Mouse (Mus musculus) G1E-ER4 (cell line): ENCODE measurements around the gene Rab11fip2. TPM values are rescaled to one million over a fixed set of nuclear protein-coding genes. Genes with fewer than 3 reads are reported as not detected.

Source experiments
- GATA1 ChIP-seq: IDR thresholded peaks from one replicate; pipeline ENCODE4 v1.8.0; 2012; ENCODE audit warnings: low read length, inconsistent platforms
- polyA plus RNA-seq: library from polyadenylated mRNA; stranded (reverse); fragments of >175 nt; gene quantifications from 2 replicates; pipeline ENCODE4 v1.2.3, GENCODE M21; 2012

The Rab11fip2 gene
- polyA plus RNA-seq, 1 experiment, result 1.1 TPM

DNA sequence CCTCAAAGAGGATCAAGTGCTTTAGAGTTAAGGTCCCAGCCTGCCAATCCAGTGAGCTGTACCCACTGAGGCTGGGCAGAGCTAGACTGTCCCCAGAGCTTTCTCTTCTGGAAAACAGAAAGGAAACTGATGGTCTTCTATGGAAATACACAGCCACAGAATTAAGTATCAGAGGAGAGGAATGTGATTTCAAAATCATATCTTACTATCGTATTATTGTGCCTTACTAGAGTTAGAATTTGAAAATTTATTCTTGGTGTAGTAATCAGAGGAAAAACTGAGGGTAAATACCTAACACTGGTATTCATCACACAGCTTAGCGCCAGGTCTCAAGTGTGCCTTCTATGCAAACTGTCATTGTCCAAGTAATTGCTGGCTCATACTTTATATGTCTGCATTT, 54.6 kb downstream of the Rab11fip2 start:
- no peak for TF ChIP-seq GATA1

DNA sequence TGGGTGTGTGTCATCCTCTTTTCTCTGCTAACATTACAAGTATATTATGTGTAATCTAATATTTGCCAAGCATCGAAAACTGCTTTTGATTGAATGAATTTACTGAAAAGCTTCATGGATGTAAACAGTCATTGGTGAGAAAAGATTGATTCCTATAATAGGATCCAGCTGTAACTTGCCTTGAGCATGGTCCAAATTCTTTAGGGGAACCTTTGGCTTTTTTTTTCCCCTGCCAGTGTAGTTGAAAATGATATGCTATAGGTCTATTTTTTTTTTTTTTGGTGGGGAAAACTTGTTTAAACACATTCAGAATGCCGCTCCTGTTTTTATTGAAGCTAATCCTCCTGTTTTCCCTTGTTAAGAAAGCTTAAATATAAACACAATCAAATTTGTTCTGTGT, 55.6 kb downstream of the Rab11fip2 start:
- TF ChIP-seq GATA1, result no peak

DNA sequence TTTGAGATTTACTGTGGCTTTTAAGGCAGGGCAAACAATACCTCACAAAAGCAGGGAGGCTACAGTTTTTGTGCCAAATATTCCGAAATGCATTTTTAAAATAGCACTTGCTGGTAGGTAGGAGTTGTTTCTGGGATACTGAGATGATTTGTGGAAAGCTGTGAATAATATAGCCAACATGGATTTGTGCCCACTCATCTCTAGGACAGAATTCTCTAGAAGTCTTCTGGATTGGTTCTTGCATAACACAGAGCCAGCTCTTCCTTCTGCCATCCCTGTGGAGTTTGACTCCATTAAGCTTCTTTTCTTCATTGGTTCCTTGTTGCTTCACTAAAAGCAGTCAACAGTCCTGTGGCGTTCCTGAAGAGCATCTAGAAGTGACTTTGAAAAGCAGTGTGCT, 58.2 kb downstream of the Rab11fip2 start:
- TF ChIP-seq GATA1, result no peak

DNA sequence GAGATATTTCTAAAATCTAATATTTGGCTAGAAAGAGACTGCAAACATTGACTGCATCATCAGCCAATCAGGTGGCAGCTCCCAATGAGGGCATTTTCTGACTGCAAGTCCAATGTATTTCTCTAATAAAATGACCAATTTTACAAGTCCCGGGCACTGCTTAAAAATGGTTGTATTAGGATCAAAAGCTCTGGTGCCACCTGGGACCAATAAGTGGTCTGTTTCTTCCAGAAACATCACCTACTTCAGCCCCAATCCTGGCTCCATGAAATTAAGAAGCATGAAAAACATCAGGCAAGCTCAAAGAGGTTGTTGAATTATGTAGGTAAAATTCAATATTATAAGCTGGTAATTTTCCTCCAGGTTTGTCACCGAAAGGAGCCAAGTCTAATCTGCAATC, 66.2 kb downstream of the Rab11fip2 start:
- no peak for TF ChIP-seq GATA1

GRCm38 (mm10) chr19:59866666-59867065, 76.8 kb downstream of the Rab11fip2 start:
- TF ChIP-seq GATA1, result no peak

DNA sequence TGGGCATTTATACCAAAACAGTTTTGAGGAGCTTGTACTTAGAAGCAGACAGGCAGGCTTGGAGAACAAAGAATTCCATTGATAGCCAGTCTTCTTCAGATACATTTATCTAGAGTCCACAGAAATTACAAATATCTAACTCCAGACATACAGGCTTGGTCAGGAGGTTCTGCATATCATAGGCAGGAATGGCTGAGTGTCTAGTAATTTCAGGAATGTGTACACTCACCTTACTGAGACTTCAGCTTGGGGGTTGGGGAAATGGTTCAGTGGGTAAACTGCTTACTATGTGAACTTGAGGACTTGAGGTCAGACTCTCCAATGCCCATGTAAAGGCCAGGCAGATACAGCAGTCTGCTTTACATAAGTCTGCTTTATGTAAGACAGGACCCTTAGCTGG, 81.0 kb downstream of the Rab11fip2 start:
- TF ChIP-seq GATA1, result no peak

DNA sequence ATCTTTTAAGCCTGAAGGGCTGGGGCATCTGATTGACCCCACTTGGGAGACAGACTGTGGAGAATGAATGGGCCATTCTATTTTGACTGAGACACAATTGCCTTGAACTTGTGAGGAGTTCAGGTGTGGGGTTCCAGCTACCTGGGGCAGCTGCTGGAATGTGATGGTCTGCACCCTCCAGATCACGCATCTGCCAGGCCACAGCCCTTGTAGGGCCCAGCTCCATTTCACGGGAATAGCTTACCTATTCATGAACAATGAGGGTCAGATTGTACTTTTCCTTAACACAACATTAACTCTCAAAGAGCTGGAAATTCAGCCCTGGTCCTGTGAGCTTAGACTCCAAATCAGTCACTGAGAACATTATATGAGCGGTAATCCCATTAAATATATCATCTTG, 82.7 kb downstream of the Rab11fip2 start:
- no peak for TF ChIP-seq GATA1

DNA sequence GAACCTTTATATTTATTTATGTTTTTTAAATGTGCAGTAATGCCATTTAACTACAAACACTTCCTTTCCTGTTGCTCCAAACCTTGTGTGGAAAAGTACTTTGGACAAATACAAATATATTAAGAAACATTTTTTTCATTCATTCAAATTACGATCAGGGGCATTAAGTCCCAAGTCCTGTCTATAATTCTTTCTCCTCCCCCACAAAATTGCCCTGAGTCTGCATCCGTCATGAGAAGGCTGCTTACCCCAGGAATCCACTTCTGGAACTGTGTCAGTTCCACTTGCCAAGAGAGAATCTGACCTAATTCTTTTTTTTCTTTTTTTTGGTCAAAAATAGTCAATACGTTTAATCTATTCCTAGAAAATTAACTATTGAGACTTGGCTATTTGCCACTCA, 90.4 kb downstream of the Rab11fip2 start:
- TF ChIP-seq GATA1, result no peak
